Mouse (Mus musculus): ENCODE results near the gene Iqcj. TPM values are rescaled to one million over a fixed set of nuclear protein-coding genes. Genes with fewer than 3 reads are reported as not detected.

Gene Iqcj
- not detected for polyA plus RNA-seq (2017; shearing (Covaris generic))

DNA sequence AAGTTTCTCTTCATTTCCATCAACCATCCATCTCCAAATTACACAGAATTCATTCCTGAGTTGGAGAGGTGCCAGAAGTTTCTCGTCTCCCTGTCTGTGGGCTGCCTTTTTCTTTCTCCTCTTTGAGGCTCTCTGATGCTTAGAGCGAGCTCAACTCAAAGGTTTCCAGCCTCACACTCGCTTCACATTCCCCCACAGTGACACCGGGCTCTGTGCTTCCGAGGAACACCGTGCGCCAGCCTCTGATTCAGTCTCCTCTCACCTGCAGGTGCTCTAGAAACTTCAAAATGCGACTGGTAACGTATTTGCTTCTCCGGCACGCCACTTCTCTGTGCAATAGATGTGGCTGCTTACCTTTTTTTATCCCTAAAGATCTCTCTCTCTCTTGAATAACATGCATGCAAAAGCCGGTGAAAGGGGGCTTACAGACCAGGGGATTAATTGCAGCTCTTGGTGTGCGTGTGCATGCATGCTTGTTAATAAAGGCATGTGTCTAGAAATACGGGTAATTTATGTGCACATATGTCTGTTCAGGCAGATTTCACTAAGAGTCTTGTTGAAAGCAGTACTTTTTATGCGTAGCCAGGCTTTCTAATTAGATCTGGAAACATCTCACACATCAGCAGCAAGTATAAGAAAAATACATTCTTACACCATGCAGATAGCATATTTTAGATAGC is at the start of gene Iqcj, which contains the start of gene Iqschfp:
Gene Iqcj, plus strand, starts transcription at position 195 of the 680 bp plus-strand sequence.
Gene Iqschfp, plus strand, starts transcription at position 207 of the 680 bp plus-strand sequence.

GRCm38 (mm10) chr3:68064731-68065130 is 172.7 kb downstream of the Iqcj start, which contains the start of gene Schip1:
Gene Schip1, plus strand, starts transcription at chr3:68064802.

Other genes with a start within 250 kb of the Iqcj start
- not detected for gene Iqschfp, start within 50 bp of the Iqcj start, polyA plus RNA-seq (2017; shearing (Covaris generic))
- gene Schip1, start 172.6 kb downstream of the Iqcj start, polyA plus RNA-seq (2017; shearing (Covaris generic)), result 0.42 TPM

All from CD4-positive, CD25-positive, alpha-beta regulatory T cell (primary cell).